Comparison of ENCODE assay signal across 15 mouse cellular contexts in genomic region chr6:31077779-31078178, GRCm38 (mm10).
DNase-seq lines count a peak whose midpoint lies in the region; ATAC-seq and TF ChIP-seq lines count a peak whose summit lies in the region.
"Had no signal": no experiment of that assay in that cellular context is flagged by ENCODE, and none has a peak within 500 bp of the region (broad histone marks: within the 10 kb centered on the region; RNA-seq: fewer than 3 reads in every experiment).

No protein-coding gene starts in this region.

- DNase-seq in heart, adult 8-10 months (ENCODE audit: low spot score): no peak
- DNase-seq in lung, embryonic 14.5 days: no peak
- DNase-seq in lung, adult 2 months: no peak
- peak; percentile 62 for DNase-seq in embryonic facial prominence, embryonic 14.5 days (ENCODE audit: low spot score)
- no peak for DNase-seq in urinary bladder, postnatal 36 days (ENCODE audit: low spot score in 2 of 2)
- no peak for DNase-seq in right cerebral cortex, postnatal 14 days
- DNase-seq: adrenal gland, postnatal 10 days; B cell, adult 2 months; cerebellum, adult 11 months; cerebellum, postnatal 36 days; spleen, adult 18-20 months had no signal

- H3K27ac ChIP-seq in heart, embryonic 11.5 days (ENCODE audit: low read depth, low read length): peak overlapping the region; percentile 2; the same call in 1 of the 2 replicates
- peak overlapping the region; percentile 13; the same call in 1 of the 2 replicates for H3K27ac ChIP-seq in lung, embryonic 14.5 days (ENCODE audit: low read depth)
- H3K27ac ChIP-seq in embryonic facial prominence, embryonic 14.5 days (replicated peaks; ENCODE audit: low read depth, low read length): no peak overlapping the region
- peak overlapping the region; percentile 93 for H3K27ac ChIP-seq in small intestine, adult 2 months (ENCODE audit: insufficient read depth, low read depth, low read length)

- peaks cover 49% of the 10 kb centered on the region for H3K4me1 ChIP-seq in heart, embryonic 11.5 days (ENCODE audit: control insufficient read depth, insufficient read depth, low read length)
- peaks cover 12% of the 10 kb centered on the region; the same call in 1 of the 2 replicates for H3K4me1 ChIP-seq in lung, embryonic 14.5 days (ENCODE audit: insufficient read depth)
- H3K4me1 ChIP-seq in lung, adult 2 months (ENCODE audit: control insufficient read depth, insufficient read depth, low read length): peaks cover 59% of the 10 kb centered on the region
- H3K4me1 ChIP-seq in embryonic facial prominence, embryonic 14.5 days (ENCODE audit: control insufficient read depth, insufficient read depth, low read length): peaks cover 25% of the 10 kb centered on the region
- peaks cover 62% of the 10 kb centered on the region for H3K4me1 ChIP-seq in small intestine, adult 2 months (ENCODE audit: control insufficient read depth, insufficient read depth, insufficient read length, low read length)

- no peak for TF ChIP-seq POLR2A in lung, adult 2 months (IDR thresholded peaks at IDR 0.05; ENCODE audit: borderline replicate concordance, extremely low read depth, low read depth, low read length)
- no peak for TF ChIP-seq POLR2A in small intestine, adult 2 months (IDR thresholded peaks at IDR 0.05; ENCODE audit: low read depth, low read length)

- no peaks in the 10 kb centered on the region for H3K9me3 ChIP-seq in heart, embryonic 11.5 days (replicated peaks; ENCODE audit: control insufficient read depth, low read length)
- no peaks in the 10 kb centered on the region for H3K9me3 ChIP-seq in lung, embryonic 14.5 days (ENCODE audit: low read depth, low read length)
- no peaks in the 10 kb centered on the region for H3K9me3 ChIP-seq in embryonic facial prominence, embryonic 14.5 days (ENCODE audit: control insufficient read depth, low read length)

- no peak overlapping the region for H3K9ac ChIP-seq in heart, embryonic 11.5 days (ENCODE audit: low read depth, low read length)
- H3K9ac ChIP-seq in lung, embryonic 14.5 days: no peak overlapping the region
- H3K9ac ChIP-seq in embryonic facial prominence, embryonic 14.5 days (ENCODE audit: low read depth, low read length): no peak overlapping the region

- TF ChIP-seq CTCF in lung, embryonic 14.5 days (IDR thresholded peaks at IDR 0.05; ENCODE audit: low read depth): no peak
- TF ChIP-seq CTCF in lung, adult 2 months (IDR thresholded peaks at IDR 0.05; ENCODE audit: insufficient read depth, low read length): no peak
- TF ChIP-seq CTCF in small intestine, adult 2 months (IDR thresholded peaks at IDR 0.05; ENCODE audit: extremely low read depth, insufficient read length, insufficient replicate concordance, low read depth, low read length): no peak; the same call in 1 of the 2 replicates

- no peak for ATAC-seq in heart, embryonic 11.5 days (replicated peaks; ENCODE audit: insufficient number of reproducible peaks, low FRiP score, low TSS enrichment)
- ATAC-seq in lung, embryonic 14.5 days (ENCODE audit: insufficient read depth): no peak
- ATAC-seq in embryonic facial prominence, embryonic 14.5 days (ENCODE audit: low read depth): no peak
- ATAC-seq: forebrain, embryonic 16.5 days had no signal

- WGBS in heart, embryonic 11.5 days (ENCODE audit: insufficient replicate concordance): 64% methylated on average over 9 of the region's 9 CpGs
- WGBS in lung, embryonic 14.5 days: 40% methylated on average over 9 of the region's 9 CpGs
- 45% methylated on average over 9 of the region's 9 CpGs for WGBS in lung, adult 2 months
- WGBS in embryonic facial prominence, embryonic 14.5 days: 57% methylated on average over 9 of the region's 9 CpGs
- WGBS in small intestine, adult 2 months: 22% methylated on average over 9 of the region's 9 CpGs

- H3K27me3 ChIP-seq in heart, embryonic 11.5 days (ENCODE audit: control insufficient read depth, insufficient read depth, low read length): no peaks in the 10 kb centered on the region
- no peaks in the 10 kb centered on the region for H3K27me3 ChIP-seq in lung, embryonic 14.5 days (ENCODE audit: insufficient read depth, low read length)
- H3K27me3 ChIP-seq in embryonic facial prominence, embryonic 14.5 days (replicated peaks; ENCODE audit: control insufficient read depth, insufficient read depth, low read length): no peaks in the 10 kb centered on the region
- no peaks in the 10 kb centered on the region for H3K27me3 ChIP-seq in small intestine, adult 2 months (ENCODE audit: control insufficient read depth, insufficient read depth, low read length)

- H3K4me3 ChIP-seq in heart, embryonic 11.5 days (ENCODE audit: low read depth, low read length): no peak overlapping the region
- no peak overlapping the region for H3K4me3 ChIP-seq in lung, embryonic 14.5 days (ENCODE audit: low read depth, low read length)
- no peak overlapping the region for H3K4me3 ChIP-seq in lung, adult 2 months (replicated peaks; ENCODE audit: extremely low read depth, low read depth, low read length)
- H3K4me3 ChIP-seq in embryonic facial prominence, embryonic 14.5 days (ENCODE audit: low read depth, low read length): no peak overlapping the region
- no peak overlapping the region for H3K4me3 ChIP-seq in small intestine, adult 2 months (ENCODE audit: low read depth, low read length)

- H3K4me2 ChIP-seq in heart, embryonic 11.5 days: no peak overlapping the region
- H3K4me2 ChIP-seq in lung, embryonic 14.5 days: no peak overlapping the region
- no peak overlapping the region for H3K4me2 ChIP-seq in embryonic facial prominence, embryonic 14.5 days (ENCODE audit: low read depth, low read length)
- H3K4me2 ChIP-seq: liver, embryonic 11.5 days had no signal

- no peaks in the 10 kb centered on the region for H3K36me3 ChIP-seq in heart, embryonic 11.5 days (ENCODE audit: control insufficient read depth, insufficient read depth, low read length)
- H3K36me3 ChIP-seq in lung, embryonic 14.5 days (ENCODE audit: insufficient read depth): no peaks in the 10 kb centered on the region
- no peaks in the 10 kb centered on the region for H3K36me3 ChIP-seq in embryonic facial prominence, embryonic 14.5 days (ENCODE audit: control insufficient read depth, insufficient read depth, low read length)
- H3K36me3 ChIP-seq in small intestine, adult 2 months (ENCODE audit: control insufficient read depth, insufficient read depth, low read length): peaks cover 35% of the 10 kb centered on the region
